Mouse (Mus musculus): Measurements from ENCODE around the gene Ankrd34a. TPM values are rescaled to one million over a fixed set of nuclear protein-coding genes. Genes with fewer than 3 reads are reported as not detected.

The Ankrd34a gene
- polyA plus RNA-seq, 1 experiment from 2014 or later = 0.62 TPM

DNA sequence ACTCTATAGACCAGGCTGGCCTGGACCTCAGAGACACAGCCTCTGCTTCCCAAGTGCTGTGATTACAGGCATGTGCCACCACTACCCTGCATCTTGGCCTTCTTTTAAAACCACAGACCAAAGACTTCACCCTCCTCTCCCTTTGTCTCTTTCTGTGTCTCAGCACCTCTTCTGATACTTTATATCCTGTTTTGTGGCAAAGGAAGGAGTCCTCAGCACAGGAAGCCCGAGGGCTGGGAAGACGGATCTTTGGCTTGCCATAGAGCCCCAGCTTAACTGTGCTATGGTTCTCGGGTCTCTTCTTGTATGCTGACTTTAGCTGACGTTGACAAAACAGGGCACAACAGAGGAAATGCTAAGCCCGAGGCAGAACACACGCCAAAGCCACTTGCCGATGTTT, 25.8 kb upstream of the Ankrd34a start:
- no peak for TF ChIP-seq CTCF (IDR thresholded peaks at IDR 0.05)
- ChIA-PET CTCF (interaction anchor here (1.5 to 2.6 kb wide), 2 partner anchors 10 to 20 kb away, joined by 3 to 9 read pairs; no protein-coding TSS in a partner anchor), POLR2A (interaction anchor here (0.8 to 1.4 kb wide), 3 partner anchors 8 to 33 kb away, joined by 3 to 6 read pairs (median 3); partner anchors contain the start of gene Txnip)
- no peak for DNase-seq (ENCODE audit: low read depth, low spot score)
- in situ Hi-C loops (cut with MboI; ENCODE audit: low pct_unique_long_range_greater_than_20kb) = no loop called here
- H3K27me3 ChIP-seq = no peaks in the 10 kb centered on the region
- no peak for ATAC-seq

DNA sequence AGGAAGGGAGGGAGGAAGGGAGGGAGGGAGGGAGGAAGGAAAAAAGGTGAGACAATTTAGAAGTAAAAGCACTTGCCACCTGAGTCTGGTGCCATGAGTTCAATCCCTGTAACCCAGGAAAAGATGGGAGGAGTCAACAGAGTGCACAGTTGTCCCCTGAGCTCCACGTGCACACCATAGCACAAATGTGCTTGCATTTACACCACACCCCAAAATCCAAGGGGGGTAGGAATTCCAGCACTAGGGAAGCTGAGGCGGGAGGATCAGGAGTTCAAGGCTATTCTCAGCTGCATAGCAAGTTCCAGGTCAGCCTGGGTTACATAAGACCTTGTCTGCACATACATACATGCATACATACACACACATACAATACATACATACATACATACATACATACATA, 25.1 kb upstream of the Ankrd34a start:
- POLR2A ChIA-PET = interaction anchor here (0.8 to 1.5 kb wide), 3 partner anchors 9 to 32 kb away, joined by 3 read pairs; no protein-coding TSS in a partner anchor
- TF ChIP-seq CTCF (IDR thresholded peaks at IDR 0.05) = no peak
- H3K27me3 ChIP-seq = no peaks in the 10 kb centered on the region
- DNase-seq (ENCODE audit: low read depth, low spot score) = no peak
- CTCF ChIA-PET = interaction anchor here (1.5 to 2.6 kb wide), 3 partner anchors 8 to 20 kb away, joined by 3 to 9 read pairs (median 6); no protein-coding TSS in a partner anchor
- no peak for ATAC-seq
- in situ Hi-C loops (cut with MboI; ENCODE audit: low pct_unique_long_range_greater_than_20kb) = no loop called here

DNA sequence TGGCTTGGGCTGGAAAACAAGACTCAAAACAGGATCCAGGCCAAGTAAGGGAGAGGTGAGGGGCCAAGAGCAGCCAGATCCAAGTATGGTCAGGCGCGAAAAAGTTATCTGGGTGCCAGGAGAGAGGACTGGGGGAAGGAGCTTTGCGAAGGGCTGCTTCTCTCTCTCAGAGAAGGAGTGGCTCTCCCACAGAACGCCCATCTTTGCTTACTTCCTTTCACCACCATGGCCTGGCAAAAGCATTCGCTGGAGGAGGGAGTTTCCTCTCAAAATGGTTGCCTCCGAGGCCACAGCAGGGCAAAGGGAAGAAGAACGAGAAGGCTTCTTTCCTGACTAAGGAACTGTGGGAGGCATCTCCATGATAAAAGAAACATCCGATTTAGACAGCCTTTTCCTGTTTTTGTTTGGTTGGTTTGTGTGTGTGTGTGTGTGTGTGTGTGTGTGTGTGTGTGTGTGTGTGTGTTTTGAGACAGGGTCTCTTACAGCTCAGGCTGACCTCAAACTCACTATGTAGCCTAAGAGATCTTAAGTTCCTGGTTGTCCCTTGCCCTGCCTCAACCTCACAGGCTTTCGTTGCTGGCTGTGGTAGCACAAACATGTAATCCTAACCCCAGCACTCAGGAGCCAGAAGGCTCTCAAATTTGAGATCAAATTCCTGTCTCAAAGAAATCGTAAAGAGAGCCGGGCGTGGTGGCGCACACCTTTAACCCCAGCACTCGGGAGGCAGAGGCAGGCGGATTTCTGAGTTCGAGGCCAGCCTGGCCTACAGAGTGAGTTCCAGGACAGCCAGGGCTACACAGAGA, 24.3 kb upstream of the Ankrd34a start:
- ChIA-PET CTCF (interaction anchor here (1.7 to 2.6 kb wide), 2 partner anchors 8 to 9 kb away, joined by 6 to 9 read pairs; no protein-coding TSS in a partner anchor), POLR2A (interaction anchor here (1.2 to 1.5 kb wide), 2 partner anchors 10 to 11 kb away, joined by 3 read pairs; no protein-coding TSS in a partner anchor)
- in situ Hi-C loops (cut with MboI; ENCODE audit: low pct_unique_long_range_greater_than_20kb) = no loop called here
- ATAC-seq = no peak
- H3K27me3 ChIP-seq = no peaks in the 10 kb centered on the region
- TF ChIP-seq CTCF (IDR thresholded peaks at IDR 0.05) = no peak
- no peak for DNase-seq (ENCODE audit: low read depth, low spot score)

DNA sequence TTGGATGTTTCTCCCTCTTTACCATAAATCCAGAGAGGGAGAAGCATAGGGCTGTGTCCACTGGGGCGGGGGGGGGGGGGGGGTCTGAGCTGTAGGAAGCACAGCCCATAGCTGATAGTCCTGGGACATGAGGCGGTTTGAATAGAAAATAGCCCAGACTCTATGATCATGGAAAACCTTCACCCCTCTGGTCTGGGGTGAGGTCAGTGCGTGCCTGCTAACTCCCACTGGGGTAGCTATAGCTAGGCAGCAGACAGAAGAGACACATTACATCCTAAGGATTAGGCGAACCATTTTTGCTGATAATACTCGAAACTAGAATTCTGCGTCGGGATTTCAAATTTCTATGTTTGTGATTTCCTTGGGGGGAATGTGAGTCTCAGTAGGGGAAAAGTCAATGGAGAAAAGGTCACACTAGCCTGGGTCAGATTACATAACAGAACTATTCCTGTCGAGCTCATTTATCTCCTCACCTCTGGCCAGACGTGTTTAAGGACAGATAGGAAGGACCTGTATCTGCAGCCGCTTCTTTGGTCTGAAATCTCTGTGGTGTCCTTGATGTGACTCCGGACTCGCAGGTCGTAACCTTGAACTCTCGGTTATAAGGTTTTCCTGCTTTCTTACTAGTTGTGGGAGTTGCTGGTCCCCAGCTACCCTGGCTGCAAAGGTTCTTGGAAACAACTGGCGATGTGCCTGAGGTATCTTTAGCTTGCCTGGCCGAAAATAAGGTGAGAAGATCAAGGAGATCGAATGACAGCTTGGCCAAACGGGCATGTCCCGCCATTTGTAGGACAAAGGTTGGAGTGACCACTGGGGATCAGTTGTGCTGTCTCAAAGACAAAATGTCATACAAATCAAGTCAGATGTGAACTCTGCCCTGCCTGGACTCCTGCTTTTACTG, 22.6 kb upstream of the Ankrd34a start:
- no peak for TF ChIP-seq CTCF (IDR thresholded peaks at IDR 0.05)
- POLR2A ChIA-PET = interaction anchor here (0.8 to 3.1 kb wide), 3 partner anchors 12 to 295 kb away, joined by 3 to 21 read pairs (median 11); partner anchors contain the start of gene Txnip
- ATAC-seq (no peak), DNase-seq (ENCODE audit: low read depth, low spot score) (no peak)
- CTCF ChIA-PET = interaction anchor here (1.2 to 11.5 kb wide), 3 partner anchors 12 to 71 kb away, joined by 3 to 312 read pairs (median 6); partner anchors contain the start of genes Itga10 and Txnip
- no peaks in the 10 kb centered on the region for H3K27me3 ChIP-seq
- in situ Hi-C loops (cut with MboI; ENCODE audit: low pct_unique_long_range_greater_than_20kb) = no loop called here

DNA sequence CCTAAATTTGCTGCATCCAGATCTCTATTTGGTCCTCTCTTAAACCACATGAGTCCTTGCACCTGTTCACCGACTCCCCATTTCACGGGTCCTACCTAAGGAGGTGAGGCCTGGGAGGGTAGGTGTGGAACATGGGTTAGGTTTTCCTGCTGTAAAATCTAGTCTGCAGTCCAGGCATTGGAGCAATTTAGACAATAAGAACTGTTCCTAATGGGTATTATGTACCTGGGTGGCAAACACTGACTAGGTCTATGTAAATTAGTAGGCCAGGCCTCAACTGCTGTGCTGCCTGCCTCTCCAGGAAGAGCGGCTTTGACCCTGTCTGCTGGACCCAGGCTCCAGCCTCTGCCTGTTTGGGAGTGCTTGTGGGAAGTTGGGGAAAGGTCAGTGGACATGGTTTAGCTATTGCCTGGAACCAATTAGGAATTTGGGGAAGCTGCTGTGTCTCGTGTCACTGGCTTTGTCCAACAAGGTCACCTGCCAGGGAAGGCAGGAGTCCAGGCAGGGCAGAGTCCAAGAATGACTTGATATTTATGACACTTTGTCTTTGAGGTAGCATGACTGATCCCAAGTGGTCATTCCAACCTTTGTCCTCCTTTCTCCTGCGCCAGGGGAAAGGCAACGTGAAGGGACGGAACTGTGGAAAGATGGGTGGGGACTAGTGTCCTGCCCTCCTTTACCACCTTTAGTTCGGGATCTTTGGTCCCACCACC, 21.0 kb upstream of the Ankrd34a start:
- no peak for DNase-seq (ENCODE audit: low read depth, low spot score)
- POLR2A ChIA-PET = interaction anchor here (0.6 to 3.5 kb wide), 5 partner anchors 13 to 268 kb away, joined by 3 to 44 read pairs (median 21); partner anchors contain the start of gene Txnip
- H3K27me3 ChIP-seq = no peaks in the 10 kb centered on the region
- no peak for TF ChIP-seq CTCF (IDR thresholded peaks at IDR 0.05)
- in situ Hi-C loops (cut with MboI; ENCODE audit: low pct_unique_long_range_greater_than_20kb) = no loop called here
- CTCF ChIA-PET = interaction anchor here (1.7 to 11.5 kb wide), 3 partner anchors 13 to 27 kb away, joined by 7 to 312 read pairs (median 19); partner anchors contain the start of genes Polr3gl and Txnip
- ATAC-seq = no peak

DNA sequence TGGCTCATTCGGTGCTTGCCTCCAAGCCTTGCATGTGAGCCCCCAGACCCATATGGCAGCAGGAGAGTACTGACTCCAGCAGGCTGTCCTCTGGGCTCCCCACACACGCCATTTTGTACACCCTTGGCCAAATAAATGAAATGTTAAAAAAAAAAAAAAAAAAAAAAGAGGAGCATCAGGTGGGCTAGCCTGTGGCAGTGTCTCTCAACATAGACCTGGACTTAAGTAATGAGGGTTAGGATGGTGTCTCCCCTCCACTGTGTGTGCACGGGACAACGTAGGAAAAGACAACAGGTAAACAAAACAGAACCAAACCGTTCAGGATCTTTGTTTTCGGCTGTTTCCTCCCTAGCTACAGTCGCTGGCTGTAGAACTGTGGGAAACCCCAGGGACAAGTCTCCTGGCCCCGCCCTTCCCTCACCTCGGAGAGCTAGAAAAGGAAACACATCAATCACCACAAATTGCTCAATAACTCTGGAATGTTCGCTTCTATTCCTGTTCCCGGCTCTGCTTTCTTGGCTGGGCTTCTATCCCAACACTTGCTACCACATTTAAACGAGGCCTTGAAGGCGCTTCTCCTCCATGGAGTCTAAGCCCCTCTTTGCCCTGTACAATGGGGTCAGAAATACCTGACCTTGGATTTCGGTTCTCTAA, 20.3 kb upstream of the Ankrd34a start:
- H3K27me3 ChIP-seq = no peaks in the 10 kb centered on the region
- ChIA-PET CTCF (interaction anchor here (1.0 to 11.5 kb wide), 10 partner anchors 11 to 132 kb away, joined by 3 to 312 read pairs (median 6); partner anchors contain the start of genes Lix1l, Nudt17, Polr3gl and Txnip), POLR2A (interaction anchor here (0.7 to 3.5 kb wide), 5 partner anchors 11 to 86 kb away, joined by 3 to 44 read pairs (median 7); partner anchors contain the start of gene Txnip)
- DNase-seq (ENCODE audit: low read depth, low spot score) (no peak), ATAC-seq (peak; percentile 29)
- no peak for TF ChIP-seq CTCF (IDR thresholded peaks at IDR 0.05)
- in situ Hi-C loops (cut with MboI; ENCODE audit: low pct_unique_long_range_greater_than_20kb) = no loop called here

DNA sequence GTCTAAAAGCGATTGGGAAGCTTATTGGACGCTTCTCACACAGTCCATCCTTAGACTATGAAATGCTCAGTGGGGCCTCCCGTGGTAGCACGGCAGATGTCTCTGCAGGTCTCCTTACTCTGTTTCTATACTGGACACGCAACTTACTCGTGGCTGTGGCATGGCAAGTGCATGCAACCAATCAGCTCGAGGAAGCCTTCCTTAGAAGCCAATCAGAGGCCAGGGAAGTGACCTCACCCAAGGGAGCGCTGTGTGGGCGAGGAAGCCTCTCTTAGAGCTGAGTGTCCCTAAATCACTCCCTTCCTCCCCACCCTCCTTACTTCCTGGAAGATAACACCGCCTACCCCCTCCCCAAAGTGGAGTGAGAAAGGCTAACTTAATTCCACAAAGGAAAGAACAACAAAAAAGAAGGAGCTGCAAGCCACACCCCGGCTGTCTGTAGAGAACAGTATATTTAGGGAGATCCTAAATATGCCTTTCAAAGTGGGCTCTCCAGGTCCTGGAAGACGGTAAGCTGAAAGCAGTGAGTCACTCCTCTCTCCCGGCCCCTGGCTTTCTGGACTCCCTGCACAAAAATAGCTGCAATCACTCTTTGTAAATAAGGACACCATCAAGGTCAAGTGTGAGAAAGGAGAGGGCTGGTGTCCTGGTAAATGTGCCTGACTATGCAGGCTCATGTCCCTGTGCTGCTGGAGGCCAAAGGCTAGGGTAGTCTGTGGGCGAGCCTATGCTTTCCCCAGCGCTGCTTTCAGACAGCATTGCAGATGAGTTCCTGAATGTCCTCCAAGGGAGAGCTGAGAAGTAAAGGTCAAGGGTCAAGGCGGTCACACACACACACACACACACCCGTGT, 19.5 kb upstream of the Ankrd34a start, which contains the start of gene Gm16253:
Gm16253 (plus strand) TSS at position 295 of the 852 bp plus-strand sequence.
- no peaks in the 10 kb centered on the region for H3K27me3 ChIP-seq
- ATAC-seq (peak; percentile 88), DNase-seq (ENCODE audit: low read depth, low spot score) (peak; percentile 94)
- TF ChIP-seq CTCF (IDR thresholded peaks at IDR 0.05) = no peak
- POLR2A ChIA-PET = interaction anchor here (0.7 to 3.5 kb wide), 10 partner anchors 12 to 86 kb away, joined by 3 to 44 read pairs (median 3); partner anchors contain the start of gene Txnip
- CTCF ChIA-PET = interaction anchor here (0.7 to 11.5 kb wide), 12 partner anchors 10 to 131 kb away, joined by 3 to 312 read pairs (median 6); partner anchors contain the start of genes Lix1l, Nudt17, Polr3gl and Txnip
- in situ Hi-C loops (cut with MboI; ENCODE audit: low pct_unique_long_range_greater_than_20kb) = no loop called here

DNA sequence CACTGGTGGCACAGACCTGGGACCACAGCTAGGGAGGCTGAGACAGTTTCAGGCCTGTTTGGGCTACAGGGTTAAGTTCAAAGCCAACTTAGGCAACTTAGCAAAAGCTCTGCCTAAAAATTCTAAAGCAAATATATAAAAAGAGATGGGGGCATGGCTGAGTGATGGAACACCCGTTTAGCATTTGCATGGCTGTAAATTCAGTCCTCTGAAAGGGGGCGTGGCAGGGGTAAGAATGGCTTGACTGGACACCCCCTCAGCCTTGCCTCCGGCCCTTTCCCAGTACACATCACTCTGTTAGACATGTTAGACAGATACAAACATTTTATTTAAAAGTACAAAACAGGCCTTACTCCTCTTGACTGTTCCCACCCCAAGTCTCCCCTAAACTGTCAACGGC, 18.9 kb upstream of the Ankrd34a start:
- no peak for ATAC-seq
- POLR2A ChIA-PET = interaction anchor here (0.8 to 3.5 kb wide), 8 partner anchors 12 to 53 kb away, joined by 3 to 44 read pairs (median 5); partner anchors contain the start of gene Txnip
- no peak for TF ChIP-seq CTCF (IDR thresholded peaks at IDR 0.05)
- CTCF ChIA-PET = interaction anchor here (1.1 to 11.5 kb wide), 7 partner anchors 12 to 131 kb away, joined by 3 to 312 read pairs (median 5); partner anchors contain the start of genes Lix1l, Nudt17 and Txnip
- no peaks in the 10 kb centered on the region for H3K27me3 ChIP-seq
- no peak for DNase-seq (ENCODE audit: low read depth, low spot score)
- in situ Hi-C loops (cut with MboI; ENCODE audit: low pct_unique_long_range_greater_than_20kb) = no loop called here

Data from Patski (cell line).